Mouse (Mus musculus): Measurements from ENCODE around the gene Gm8909. TPM values are rescaled to one million over a fixed set of nuclear protein-coding genes. Genes with fewer than 3 reads are reported as not detected.

The Gm8909 gene
- total RNA-seq, 4 experiments from 2014 or later = not detected

Other genes starting within 250 kb of the Gm8909 start
- gene Abcf1, start 198.8 kb downstream of the Gm8909 start, total RNA-seq (2022) = 10 to 100 TPM; 68.3 to 76.5 (median 72.7) TPM
- 100 to 1,000 TPM; 135 to 141 (median 138) TPM for gene Gnl1, start 188.7 kb downstream of the Gm8909 start, total RNA-seq (2022)
- 10 to 100 TPM; 40.5 to 52.4 (median 45.4) TPM for gene Prr3, start 188.3 kb downstream of the Gm8909 start, total RNA-seq (2022)
- 1 to 10 TPM in 3 of 4 experiments, under 1 TPM in 1; 0.80 to 4.4 (median 2.6) TPM for gene H2-T24, start 148.0 kb downstream of the Gm8909 start, total RNA-seq (2022)
- gene H2-T23, start 135.7 kb downstream of the Gm8909 start, total RNA-seq (2022) = 10 to 100 TPM in 2 of 4 experiments, 1 to 10 TPM in 2; 6.6 to 30.9 (median 14.2) TPM
- 10 to 100 TPM; 15.7 to 18.4 (median 16.5) TPM for gene H2-T22, start 125.8 kb downstream of the Gm8909 start, total RNA-seq (2022)
- gene Gm6034, start 125.6 kb downstream of the Gm8909 start, total RNA-seq (2022) = not detected
- 1 to 10 TPM in 3 of 4 experiments, under 1 TPM in 1; 1.00 to 5.0 (median 2.2) TPM for gene Gm11127, start 110.2 kb downstream of the Gm8909 start, total RNA-seq (2022)
- under 1 TPM in 3 of 4 experiments, not detected in 1; 0.22 to 0.61 (median 0.28) TPM for gene Gm19684, start 46.9 kb downstream of the Gm8909 start, total RNA-seq (2022)
- under 1 TPM in 1 of 4 experiments, not detected in 3; 0.57 TPM for gene Gm7030, start 39.1 kb downstream of the Gm8909 start, total RNA-seq (2022)
- not detected for gene H2-T3, start 21.8 kb upstream of the Gm8909 start, total RNA-seq (2022)
- 10 to 100 TPM; 39.1 to 50.1 (median 45.3) TPM for gene Rpp21, start 89.5 kb upstream of the Gm8909 start, total RNA-seq (2022)
- gene Trim39, start 103.7 kb upstream of the Gm8909 start, total RNA-seq (2022) = 10 to 100 TPM; 23.2 to 27.7 (median 25.4) TPM
- gene H2-M10.2, start 118.0 kb upstream of the Gm8909 start, total RNA-seq (2022) = not detected
- gene H2-M10.1, start 157.6 kb upstream of the Gm8909 start, total RNA-seq (2022) = not detected
- not detected for gene H2-M10.3, start 199.9 kb upstream of the Gm8909 start, total RNA-seq (2022)

All from layer of hippocampus, adult 8-10 months (tissue).